Mouse (Mus musculus) CD4-positive, CD25-positive, alpha-beta regulatory T cell, adult 2 months (primary cell): ENCODE measurements around the gene Htatip2.

ENCODE experiments used
- DNase-seq: peaks from one replicate; pipeline ENCODE4 v3.0.0-alpha.2; 2012; ENCODE audit warnings: low read depth, low spot score

Htatip2 gene

DNA sequence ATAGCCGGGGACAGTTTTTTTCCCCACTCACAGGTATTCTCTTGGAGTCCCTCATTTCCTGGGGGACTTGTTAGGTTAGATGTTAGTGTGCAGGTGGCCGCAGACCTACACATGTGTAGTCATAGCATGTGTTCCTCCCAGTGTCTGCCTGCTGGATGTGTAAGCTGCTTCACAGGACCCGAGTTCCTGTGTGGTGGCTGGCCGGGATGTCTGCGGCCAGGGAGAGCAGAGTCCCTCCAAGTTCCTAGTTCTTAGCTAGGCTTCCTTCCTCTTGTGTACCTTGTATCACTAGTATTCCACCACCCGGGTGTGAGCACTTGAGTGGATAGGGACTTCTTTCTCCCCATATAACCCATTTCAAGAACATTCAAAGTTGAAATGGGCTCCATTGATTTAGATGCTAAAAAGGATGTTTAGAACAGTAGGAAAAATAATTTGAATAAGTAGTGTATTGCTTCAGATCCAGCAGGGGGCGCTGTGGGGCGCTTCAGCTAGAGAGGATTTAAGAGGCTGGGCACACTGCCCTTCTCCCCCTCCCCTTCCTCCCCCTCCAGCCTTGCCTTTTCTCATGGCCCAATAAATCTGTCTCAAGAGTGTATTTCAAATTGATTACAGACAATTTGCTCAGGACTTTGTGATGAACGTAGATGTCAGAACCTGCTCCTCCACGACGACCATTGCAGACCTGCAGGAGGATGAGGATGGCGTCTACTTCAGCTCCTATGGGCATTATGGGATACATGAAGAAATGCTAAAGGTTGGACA, 27.9 kb downstream of the Htatip2 start:
- DNase-seq, result peak; percentile 79

DNA sequence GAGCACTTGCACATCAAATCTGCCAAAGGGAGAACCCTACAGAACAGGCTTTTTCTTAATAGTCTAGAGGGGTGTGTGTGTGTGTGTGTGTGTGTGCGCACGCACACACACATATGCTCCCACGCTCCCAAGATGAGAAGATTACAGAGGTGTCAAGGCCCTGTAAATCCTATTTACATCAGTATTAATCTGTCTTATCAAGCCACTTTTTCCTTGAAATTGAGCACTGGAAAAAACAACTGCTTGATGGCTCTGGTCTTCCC, 28.4 kb downstream of the Htatip2 start:
- DNase-seq, result no peak

- DNase-seq, result no peak
Observed at GRCm38 (mm10) chr7:49794304-49794703, 35.4 kb downstream of the Htatip2 start.

DNA sequence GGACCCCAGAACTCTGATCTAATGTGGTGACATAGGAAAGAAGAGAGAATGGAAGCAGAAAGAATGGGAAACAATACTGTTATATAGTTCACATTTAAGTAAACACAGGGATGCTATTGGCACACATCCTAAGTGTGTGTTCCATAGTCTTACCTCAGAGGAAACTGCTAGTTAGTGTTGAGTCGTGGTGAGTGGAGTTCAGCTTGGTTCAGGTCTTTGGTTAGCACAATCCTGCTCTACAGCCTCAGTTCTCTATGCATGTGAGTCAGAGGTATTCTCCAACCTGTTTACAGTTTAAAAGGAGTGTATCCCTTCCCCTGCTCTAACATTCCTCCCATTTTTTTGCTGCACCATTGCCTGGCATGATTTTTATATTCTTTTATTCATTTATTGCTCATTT, 38.3 kb downstream of the Htatip2 start:
- DNase-seq, result no peak

GRCm38 (mm10) chr7:49803511-49803910, 44.6 kb downstream of the Htatip2 start:
- no peak for DNase-seq

GRCm38 (mm10) chr7:49804638-49805165, 45.8 kb downstream of the Htatip2 start:
- no peak for DNase-seq

DNA sequence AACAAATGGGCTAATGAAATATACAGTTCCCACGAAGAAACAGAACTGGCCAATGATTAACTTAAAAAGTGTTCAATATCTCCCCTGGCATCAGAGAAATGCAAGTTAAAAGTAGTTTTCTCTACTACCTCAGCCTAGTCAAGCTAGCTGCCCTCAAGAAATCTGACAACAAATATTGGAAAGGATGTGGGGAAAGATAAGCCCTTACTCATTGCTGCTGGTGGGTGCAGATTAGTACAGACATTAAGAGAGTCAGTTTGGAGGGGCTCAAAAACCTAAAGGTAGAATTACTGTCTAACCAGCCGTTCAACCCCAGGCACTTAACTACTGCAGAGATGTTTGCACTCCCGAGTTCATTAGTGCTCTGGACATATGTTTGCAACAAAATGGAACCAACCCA, 46.7 kb downstream of the Htatip2 start:
- DNase-seq, result no peak

- no peak for DNase-seq
Observed at GRCm38 (mm10) chr7:49807093-49807682, 48.3 kb downstream of the Htatip2 start.

- no peak for DNase-seq
Observed at GRCm38 (mm10) chr7:49807846-49808622, 49.1 kb downstream of the Htatip2 start.

- no peak for DNase-seq
Observed at GRCm38 (mm10) chr7:49809100-49809499, 50.2 kb downstream of the Htatip2 start.

GRCm38 (mm10) chr7:49809562-49809961, 50.6 kb downstream of the Htatip2 start:
- no peak for DNase-seq

GRCm38 (mm10) chr7:49811346-49811745, 52.4 kb downstream of the Htatip2 start:
- DNase-seq, result peak; percentile 28

DNA sequence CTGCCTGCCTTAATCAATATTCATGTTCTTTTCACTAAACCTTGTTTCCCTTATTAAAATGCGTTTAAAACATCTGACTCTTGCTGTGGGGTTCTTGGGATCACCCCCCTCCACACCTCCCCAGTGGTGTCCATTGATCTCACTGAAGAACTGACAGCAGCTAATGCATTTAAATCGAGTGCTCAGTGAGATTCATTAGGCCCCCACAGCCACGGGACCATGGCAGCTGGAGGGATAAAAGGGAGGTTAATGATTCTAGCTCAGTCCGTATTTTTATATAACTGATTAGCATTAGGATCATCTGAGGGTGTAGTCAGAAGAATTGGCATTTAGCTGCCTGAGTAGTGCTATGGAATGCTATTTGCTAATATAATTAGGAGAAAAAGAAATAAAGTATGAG, 60.5 kb downstream of the Htatip2 start:
- no peak for DNase-seq

GRCm38 (mm10) chr7:49821370-49821769, 62.5 kb downstream of the Htatip2 start:
- no peak for DNase-seq

DNA sequence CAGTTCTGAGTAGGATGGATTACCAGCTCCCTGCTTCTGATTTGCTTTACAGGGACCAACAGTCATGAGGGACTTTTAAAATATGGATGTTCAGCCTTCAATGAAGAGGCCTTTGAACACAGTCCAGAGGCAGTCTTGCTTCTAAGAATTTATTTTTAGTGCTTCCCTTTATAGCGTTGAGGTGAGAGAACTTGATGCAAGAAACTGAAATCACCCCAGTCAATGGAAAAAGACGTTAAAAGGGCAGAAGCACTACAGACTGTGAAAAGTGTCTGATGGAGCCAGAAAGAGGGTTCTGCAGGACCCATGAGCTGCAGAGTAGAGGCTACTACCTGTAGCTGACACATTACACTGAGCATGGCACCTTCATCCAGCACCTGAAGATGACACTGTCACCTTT, 63.1 kb downstream of the Htatip2 start:
- DNase-seq, result no peak
